Mouse (Mus musculus): ENCODE results near the gene Prps2. TPM values are rescaled to one million over a fixed set of nuclear protein-coding genes. Genes with fewer than 3 reads are reported as not detected.

Gene Prps2
- total and polyA plus RNA-seq, 3 experiments, result 4.6 to 13.6 (median 12.5) TPM

- TF ChIP-seq EP300 (IDR thresholded peaks at IDR 0.05; ENCODE audit: insufficient read depth, low read depth, low read length) (no peak), POLR2A (IDR thresholded peaks at IDR 0.05; ENCODE audit: insufficient read depth, low read depth, low read length) (no peak), CTCF (IDR thresholded peaks at IDR 0.05) (no peak)
- Histone ChIP-seq H3K36me3 (ENCODE audit: control insufficient read depth, insufficient read depth, low read length) (no peaks in the 10 kb centered on the region), H3K9ac (ENCODE audit: low read depth, low read length) (no peak overlapping the region), H3K4me1 (ENCODE audit: control insufficient read depth, insufficient read depth, low read length) (no peaks in the 10 kb centered on the region), H3K4me3 (no peak overlapping the region), H3K27ac (no peak overlapping the region), H3K79me2 (replicated peaks; ENCODE audit: control insufficient read depth, insufficient read depth, low read length) (no peaks in the 10 kb centered on the region), H3K27me3 (ENCODE audit: control insufficient read depth, insufficient read depth, low read length) (no peaks in the 10 kb centered on the region)
- no peak for DNase-seq
- WGBS, result 60% methylated on average over 1 of the region's 1 CpGs
- intact Hi-C loops (cut with DNase I), result no loop called here
These were observed 49.9 kb downstream of the Prps2 start for GRCm38 (mm10) chrX:167332607-167333006.

GRCm38 (mm10) chrX:167330993-167331392 lies 51.6 kb downstream of the Prps2 start:
- 60% methylated on average over 4 of the region's 4 CpGs for whole genome bisulfite sequencing

GRCm38 (mm10) chrX:167330399-167330798 lies 52.1 kb downstream of the Prps2 start, which contains the start of gene Tlr7:
Tlr7 (minus strand) TSS chrX:167330558.
- Histone ChIP-seq H3K36me3 (ENCODE audit: control insufficient read depth, insufficient read depth, low read length) (no peaks in the 10 kb centered on the region), H3K79me2 (replicated peaks; ENCODE audit: control insufficient read depth, insufficient read depth, low read length) (no peaks in the 10 kb centered on the region), H3K27me3 (ENCODE audit: control insufficient read depth, insufficient read depth, low read length) (no peaks in the 10 kb centered on the region), H3K27ac (no peak within 1 kb of the TSS), H3K4me1 (ENCODE audit: control insufficient read depth, insufficient read depth, low read length) (no peaks in the 10 kb centered on the region), H3K9ac (ENCODE audit: low read depth, low read length) (no peak within 1 kb of the TSS), H3K4me3 (no peak within 1 kb of the TSS)
- 64% methylated on average over 6 of the region's 6 CpGs for WGBS
- intact Hi-C loops (cut with DNase I), result no loop called here
- no peak for TF ChIP-seq EP300 (IDR thresholded peaks at IDR 0.05; ENCODE audit: insufficient read depth, low read depth, low read length)
- DNase-seq, result no peak

More at GRCm38 (mm10) chrX:167330993-167331392, 51.6 kb downstream of the Prps2 start:
- intact Hi-C loops (cut with DNase I), result no loop called here
- no peak overlapping the region for H3K4me3 ChIP-seq
- no peak overlapping the region for H3K9ac ChIP-seq (ENCODE audit: low read depth, low read length)
- no peaks in the 10 kb centered on the region for H3K4me1 ChIP-seq (ENCODE audit: control insufficient read depth, insufficient read depth, low read length)
- TF ChIP-seq CTCF (IDR thresholded peaks at IDR 0.05), result no peak
- TF ChIP-seq POLR2A (IDR thresholded peaks at IDR 0.05; ENCODE audit: insufficient read depth, low read depth, low read length), result no peak
- TF ChIP-seq EP300 (IDR thresholded peaks at IDR 0.05; ENCODE audit: insufficient read depth, low read depth, low read length), result no peak
- H3K27ac ChIP-seq, result no peak overlapping the region
- no peaks in the 10 kb centered on the region for H3K79me2 ChIP-seq (replicated peaks; ENCODE audit: control insufficient read depth, insufficient read depth, low read length)
- H3K36me3 ChIP-seq (ENCODE audit: control insufficient read depth, insufficient read depth, low read length), result no peaks in the 10 kb centered on the region
- no peaks in the 10 kb centered on the region for H3K27me3 ChIP-seq (ENCODE audit: control insufficient read depth, insufficient read depth, low read length)
- no peak for DNase-seq

GRCm38 (mm10) chrX:167329620-167330019 lies 52.9 kb downstream of the Prps2 start:
- H3K9ac ChIP-seq (ENCODE audit: low read depth, low read length), result no peak overlapping the region
- no peaks in the 10 kb centered on the region for H3K27me3 ChIP-seq (ENCODE audit: control insufficient read depth, insufficient read depth, low read length)
- intact Hi-C loops (cut with DNase I), result no loop called here
- H3K4me1 ChIP-seq (ENCODE audit: control insufficient read depth, insufficient read depth, low read length), result no peaks in the 10 kb centered on the region
- H3K79me2 ChIP-seq (replicated peaks; ENCODE audit: control insufficient read depth, insufficient read depth, low read length), result no peaks in the 10 kb centered on the region
- no peak for DNase-seq
- 88% methylated on average over 1 of the region's 1 CpGs for WGBS
- H3K27ac ChIP-seq, result no peak overlapping the region
- H3K4me3 ChIP-seq, result no peak overlapping the region
- TF ChIP-seq POLR2A (IDR thresholded peaks at IDR 0.05; ENCODE audit: insufficient read depth, low read depth, low read length), result no peak
- no peak for TF ChIP-seq EP300 (IDR thresholded peaks at IDR 0.05; ENCODE audit: insufficient read depth, low read depth, low read length)
- TF ChIP-seq CTCF (IDR thresholded peaks at IDR 0.05), result no peak
- no peaks in the 10 kb centered on the region for H3K36me3 ChIP-seq (ENCODE audit: control insufficient read depth, insufficient read depth, low read length)

- Histone ChIP-seq H3K4me1 (ENCODE audit: control insufficient read depth, insufficient read depth, low read length) (no peaks in the 10 kb centered on the region), H3K79me2 (replicated peaks; ENCODE audit: control insufficient read depth, insufficient read depth, low read length) (no peaks in the 10 kb centered on the region), H3K4me3 (no peak overlapping the region), H3K36me3 (ENCODE audit: control insufficient read depth, insufficient read depth, low read length) (no peaks in the 10 kb centered on the region), H3K27ac (no peak overlapping the region), H3K9ac (ENCODE audit: low read depth, low read length) (no peak overlapping the region), H3K27me3 (ENCODE audit: control insufficient read depth, insufficient read depth, low read length) (no peaks in the 10 kb centered on the region)
- WGBS, result 46% methylated on average over 1 of the region's 1 CpGs
- DNase-seq, result peak in 1 of 2 experiments; percentile 25
- intact Hi-C loops (cut with DNase I), result no loop called here
- TF ChIP-seq POLR2A (IDR thresholded peaks at IDR 0.05; ENCODE audit: insufficient read depth, low read depth, low read length) (no peak), EP300 (IDR thresholded peaks at IDR 0.05; ENCODE audit: insufficient read depth, low read depth, low read length) (no peak), CTCF (IDR thresholded peaks at IDR 0.05) (no peak)
These were observed 53.5 kb downstream of the Prps2 start for GRCm38 (mm10) chrX:167329098-167329497.

- no peaks in the 10 kb centered on the region for H3K27me3 ChIP-seq (ENCODE audit: control insufficient read depth, insufficient read depth, low read length)
- intact Hi-C loops (cut with DNase I), result no loop called here
- no peaks in the 10 kb centered on the region for H3K4me1 ChIP-seq (ENCODE audit: control insufficient read depth, insufficient read depth, low read length)
- TF ChIP-seq POLR2A (IDR thresholded peaks at IDR 0.05; ENCODE audit: insufficient read depth, low read depth, low read length), result no peak
- no peak for TF ChIP-seq CTCF (IDR thresholded peaks at IDR 0.05)
- no peak for DNase-seq
- WGBS, result 82% methylated on average over 3 of the region's 3 CpGs
- H3K9ac ChIP-seq (ENCODE audit: low read depth, low read length), result no peak overlapping the region
- H3K36me3 ChIP-seq (ENCODE audit: control insufficient read depth, insufficient read depth, low read length), result no peaks in the 10 kb centered on the region
- H3K79me2 ChIP-seq (replicated peaks; ENCODE audit: control insufficient read depth, insufficient read depth, low read length), result no peaks in the 10 kb centered on the region
- H3K4me3 ChIP-seq, result no peak overlapping the region
- H3K27ac ChIP-seq, result no peak overlapping the region
These were observed 54.0 kb downstream of the Prps2 start for GRCm38 (mm10) chrX:167328519-167328918.
